Mouse (Mus musculus): Measurements from ENCODE around the gene Sbk2. TPM values are rescaled to one million over a fixed set of nuclear protein-coding genes. Genes with fewer than 3 reads are reported as not detected.

The Sbk2 gene
- polyA plus RNA-seq, 1 experiment from 2014 or later, result 0.56 TPM

DNA sequence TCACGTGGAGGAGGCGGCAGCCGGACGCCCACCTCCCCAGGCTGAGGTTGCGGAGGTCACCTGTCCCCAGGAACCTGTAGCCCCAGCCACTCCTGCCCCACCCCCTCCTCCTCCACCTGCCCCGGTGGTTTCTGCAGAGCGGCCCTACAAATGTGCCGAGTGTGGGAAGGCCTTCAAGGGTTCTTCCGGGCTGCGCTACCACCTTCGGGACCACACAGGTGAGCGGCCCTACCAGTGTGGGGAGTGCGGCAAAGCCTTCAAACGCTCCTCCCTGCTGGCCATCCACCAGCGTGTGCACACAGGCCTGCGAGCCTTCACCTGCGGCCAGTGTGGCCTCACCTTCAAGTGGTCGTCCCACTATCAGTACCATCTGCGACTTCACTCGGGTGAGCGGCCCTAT, 44.2 kb downstream of the Sbk2 start:
- H3K4me1 ChIP-seq (ENCODE audit: control insufficient read depth, insufficient read depth, low read length), result peaks cover 36% of the 10 kb centered on the region
- H3K36me3 ChIP-seq (ENCODE audit: control insufficient read depth, insufficient read depth, low read length), result peaks cover 21% of the 10 kb centered on the region
- H3K4me3 ChIP-seq (ENCODE audit: low read length), result no peak overlapping the region
- H3K9ac ChIP-seq (ENCODE audit: low read depth, low read length), result no peak overlapping the region
- 91% methylated on average over 21 of the region's 21 CpGs for WGBS
- H3K4me2 ChIP-seq (ENCODE audit: low read depth, low read length), result no peak overlapping the region
- H3K9me3 ChIP-seq (ENCODE audit: control insufficient read depth, low read length), result no peaks in the 10 kb centered on the region
- H3K27ac ChIP-seq (ENCODE audit: low read length), result no peak overlapping the region
- H3K27me3 ChIP-seq (replicated peaks; ENCODE audit: control insufficient read depth, insufficient read depth, low read length), result no peaks in the 10 kb centered on the region
- no peak for ATAC-seq

DNA sequence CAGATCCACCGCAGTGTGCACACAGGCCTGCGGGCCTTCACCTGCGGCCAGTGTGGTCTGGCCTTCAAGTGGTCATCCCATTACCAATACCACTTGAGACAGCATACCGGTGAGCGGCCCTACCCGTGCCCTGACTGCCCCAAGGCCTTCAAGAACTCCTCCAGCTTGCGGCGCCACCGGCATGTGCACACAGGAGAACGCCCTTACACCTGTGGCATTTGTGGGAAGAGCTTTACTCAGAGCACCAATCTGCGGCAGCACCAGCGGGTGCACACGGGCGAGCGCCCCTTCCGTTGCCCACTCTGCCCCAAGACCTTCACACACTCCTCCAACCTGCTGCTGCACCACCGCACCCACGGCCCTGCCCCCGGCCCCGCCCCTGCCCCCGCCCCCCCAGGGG, 45.1 kb downstream of the Sbk2 start:
- ATAC-seq, result no peak
- peaks cover 21% of the 10 kb centered on the region for H3K36me3 ChIP-seq (ENCODE audit: control insufficient read depth, insufficient read depth, low read length)
- H3K4me1 ChIP-seq (ENCODE audit: control insufficient read depth, insufficient read depth, low read length), result peaks cover 35% of the 10 kb centered on the region
- H3K4me3 ChIP-seq (ENCODE audit: low read length), result no peak overlapping the region
- H3K27me3 ChIP-seq (replicated peaks; ENCODE audit: control insufficient read depth, insufficient read depth, low read length), result no peaks in the 10 kb centered on the region
- no peak overlapping the region for H3K4me2 ChIP-seq (ENCODE audit: low read depth, low read length)
- no peak overlapping the region for H3K27ac ChIP-seq (ENCODE audit: low read length)
- no peak overlapping the region for H3K9ac ChIP-seq (ENCODE audit: low read depth, low read length)
- H3K9me3 ChIP-seq (ENCODE audit: control insufficient read depth, low read length), result no peaks in the 10 kb centered on the region
- WGBS, result 84% methylated on average over 21 of the region's 21 CpGs

DNA sequence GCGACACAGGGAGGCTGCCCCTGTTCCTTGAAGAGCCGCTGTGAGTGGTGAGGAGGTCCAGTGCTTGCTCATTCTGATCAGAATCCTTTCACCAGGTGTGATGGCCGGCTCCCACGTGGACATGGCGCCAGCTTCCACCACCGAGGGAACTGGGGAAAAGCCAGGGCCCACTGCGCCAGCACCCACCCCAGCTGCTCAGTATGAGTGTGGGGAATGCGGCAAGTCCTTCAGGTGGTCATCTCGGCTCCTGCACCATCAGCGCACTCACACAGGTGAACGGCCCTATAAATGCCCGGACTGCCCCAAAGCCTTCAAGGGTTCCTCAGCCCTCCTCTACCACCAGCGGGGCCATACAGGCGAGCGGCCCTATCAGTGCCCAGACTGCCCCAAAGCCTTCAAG, 45.5 kb downstream of the Sbk2 start:
- WGBS, result 94% methylated on average over 15 of the region's 15 CpGs
- no peaks in the 10 kb centered on the region for H3K27me3 ChIP-seq (replicated peaks; ENCODE audit: control insufficient read depth, insufficient read depth, low read length)
- ATAC-seq, result no peak
- H3K9ac ChIP-seq (ENCODE audit: low read depth, low read length), result no peak overlapping the region
- no peak overlapping the region for H3K27ac ChIP-seq (ENCODE audit: low read length)
- no peak overlapping the region for H3K4me3 ChIP-seq (ENCODE audit: low read length)
- H3K4me1 ChIP-seq (ENCODE audit: control insufficient read depth, insufficient read depth, low read length), result peaks cover 31% of the 10 kb centered on the region
- no peaks in the 10 kb centered on the region for H3K9me3 ChIP-seq (ENCODE audit: control insufficient read depth, low read length)
- peaks cover 21% of the 10 kb centered on the region for H3K36me3 ChIP-seq (ENCODE audit: control insufficient read depth, insufficient read depth, low read length)
- no peak overlapping the region for H3K4me2 ChIP-seq (ENCODE audit: low read depth, low read length)

DNA sequence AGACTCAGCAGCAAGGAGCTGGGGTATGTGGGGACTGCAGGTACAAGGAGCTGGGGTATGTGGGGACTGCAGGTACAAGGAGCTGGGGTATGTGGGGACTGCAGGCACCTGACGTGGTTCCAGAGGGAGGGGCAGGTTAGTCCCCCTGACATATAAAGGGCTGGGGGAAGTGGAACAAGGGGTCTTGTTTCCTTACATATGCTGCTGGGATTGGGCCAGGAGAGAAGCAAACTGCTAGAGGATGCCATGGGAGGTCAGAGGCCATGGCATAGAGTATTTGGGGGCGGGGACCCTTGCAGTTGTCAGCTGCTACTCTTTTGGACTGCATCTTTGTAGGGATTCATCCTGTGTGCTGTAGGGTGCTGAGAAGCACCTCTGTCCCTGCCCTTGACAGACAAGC, 46.7 kb downstream of the Sbk2 start:
- H3K9me3 ChIP-seq (ENCODE audit: control insufficient read depth, low read length), result no peaks in the 10 kb centered on the region
- no peaks in the 10 kb centered on the region for H3K27me3 ChIP-seq (replicated peaks; ENCODE audit: control insufficient read depth, insufficient read depth, low read length)
- no peak overlapping the region for H3K27ac ChIP-seq (ENCODE audit: low read length)
- H3K4me1 ChIP-seq (ENCODE audit: control insufficient read depth, insufficient read depth, low read length), result peaks cover 19% of the 10 kb centered on the region
- 86% methylated on average over 2 of the region's 2 CpGs for WGBS
- no peak overlapping the region for H3K4me3 ChIP-seq (ENCODE audit: low read length)
- H3K9ac ChIP-seq (ENCODE audit: low read depth, low read length), result no peak overlapping the region
- no peak overlapping the region for H3K4me2 ChIP-seq (ENCODE audit: low read depth, low read length)
- ATAC-seq, result no peak
- H3K36me3 ChIP-seq (ENCODE audit: control insufficient read depth, insufficient read depth, low read length), result peaks cover 21% of the 10 kb centered on the region

DNA sequence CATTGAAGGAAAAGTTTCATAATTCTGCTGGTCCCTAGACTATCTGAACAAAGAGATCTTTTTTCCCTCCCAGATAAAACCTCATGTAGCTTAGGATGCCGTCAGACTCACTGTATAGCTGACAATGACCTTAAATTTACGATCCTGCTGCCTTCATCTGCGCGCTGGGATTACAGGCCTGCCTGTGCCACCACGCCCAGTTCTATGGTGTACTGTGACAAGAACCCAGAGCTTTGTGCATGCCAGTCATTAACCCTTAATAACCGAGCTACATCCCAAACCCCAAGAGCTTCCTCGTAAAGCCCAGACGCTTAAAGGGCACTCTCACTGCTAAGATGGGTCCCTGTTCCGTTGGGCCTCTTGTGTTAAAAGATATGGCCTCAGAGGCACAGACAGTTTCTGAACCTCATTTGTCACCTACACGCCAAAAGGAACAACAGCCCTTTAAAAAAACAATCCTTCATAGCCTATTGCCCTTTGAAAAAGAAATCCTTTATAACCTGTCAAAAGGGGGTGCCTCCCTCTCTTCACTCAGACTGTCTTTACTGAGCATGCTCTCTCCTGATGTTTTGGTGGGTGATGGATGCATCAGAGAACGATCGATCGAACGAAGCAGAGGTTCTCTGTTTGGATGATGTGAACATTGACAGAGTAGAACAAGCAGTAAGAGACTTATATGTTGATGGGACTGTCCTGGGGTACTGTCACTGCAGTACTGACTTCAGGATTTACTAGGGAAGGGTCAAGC, 48.4 kb downstream of the Sbk2 start:
- Histone ChIP-seq H3K4me3 (ENCODE audit: low read length) (peak overlapping the region; percentile 69), H3K9ac (ENCODE audit: low read depth, low read length) (peak overlapping the region; percentile 85), H3K9me3 (ENCODE audit: control insufficient read depth, low read length) (no peaks in the 10 kb centered on the region), H3K4me1 (ENCODE audit: control insufficient read depth, insufficient read depth, low read length) (peaks cover 18% of the 10 kb centered on the region), H3K36me3 (ENCODE audit: control insufficient read depth, insufficient read depth, low read length) (peaks cover 20% of the 10 kb centered on the region), H3K27me3 (replicated peaks; ENCODE audit: control insufficient read depth, insufficient read depth, low read length) (no peaks in the 10 kb centered on the region), H3K27ac (ENCODE audit: low read length) (peak overlapping the region; percentile 96), H3K4me2 (ENCODE audit: low read depth, low read length) (peak overlapping the region; percentile 87)
- ATAC-seq, result peak; percentile 66
- 14% methylated on average over 14 of the region's 14 CpGs for WGBS

DNA sequence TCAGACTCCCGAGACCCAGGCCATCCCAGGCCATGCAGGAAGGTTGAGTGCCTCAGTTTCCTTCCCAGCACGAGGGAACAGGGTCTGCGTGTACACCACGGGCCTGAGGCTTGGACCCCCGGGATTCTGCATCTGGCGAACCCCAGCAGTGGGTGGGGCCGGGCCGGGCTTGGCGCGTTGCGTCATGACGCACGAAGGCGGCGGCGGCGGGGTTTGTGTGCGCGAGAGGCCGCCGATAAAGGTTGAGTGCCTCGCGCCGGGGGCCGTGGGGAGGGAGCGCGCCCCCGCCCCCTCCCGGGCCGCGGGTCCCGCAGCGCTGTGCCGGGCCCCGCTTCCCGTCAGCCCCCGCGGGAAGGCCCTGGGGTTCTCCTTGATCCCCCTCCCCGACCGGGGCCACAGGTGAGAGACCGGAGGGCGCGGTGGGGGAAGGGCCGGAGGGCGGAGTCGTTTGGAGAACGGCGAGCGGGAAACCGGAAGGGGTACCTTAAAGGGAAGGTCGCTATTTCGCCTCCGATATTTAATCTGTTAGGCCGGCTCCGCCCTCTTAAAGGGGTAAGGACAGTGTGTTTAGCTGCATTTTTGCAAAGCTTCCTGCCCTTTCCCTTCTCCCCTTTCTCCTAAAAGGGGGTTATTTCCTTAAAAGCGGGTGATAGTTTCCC, 49.1 kb downstream of the Sbk2 start, which contains the start of gene Zfp628:
Zfp628 (plus strand) TSS at position 211 of the 659 bp plus-strand sequence.
- under 1% methylated on average over 56 of the region's 56 CpGs for WGBS
- peak within 1 kb of the TSS; percentile 85 for H3K9ac ChIP-seq (ENCODE audit: low read depth, low read length)
- peak within 1 kb of the TSS; percentile 96 for H3K27ac ChIP-seq (ENCODE audit: low read length)
- peaks cover 13% of the 10 kb centered on the region for H3K36me3 ChIP-seq (ENCODE audit: control insufficient read depth, insufficient read depth, low read length)
- H3K9me3 ChIP-seq (ENCODE audit: control insufficient read depth, low read length), result no peaks in the 10 kb centered on the region
- H3K4me2 ChIP-seq (ENCODE audit: low read depth, low read length), result peak within 1 kb of the TSS; percentile 87
- ATAC-seq, result peak; percentile 91
- peak within 1 kb of the TSS; percentile 69 for H3K4me3 ChIP-seq (ENCODE audit: low read length)
- peaks cover 18% of the 10 kb centered on the region for H3K4me1 ChIP-seq (ENCODE audit: control insufficient read depth, insufficient read depth, low read length)
- no peaks in the 10 kb centered on the region for H3K27me3 ChIP-seq (replicated peaks; ENCODE audit: control insufficient read depth, insufficient read depth, low read length)

DNA sequence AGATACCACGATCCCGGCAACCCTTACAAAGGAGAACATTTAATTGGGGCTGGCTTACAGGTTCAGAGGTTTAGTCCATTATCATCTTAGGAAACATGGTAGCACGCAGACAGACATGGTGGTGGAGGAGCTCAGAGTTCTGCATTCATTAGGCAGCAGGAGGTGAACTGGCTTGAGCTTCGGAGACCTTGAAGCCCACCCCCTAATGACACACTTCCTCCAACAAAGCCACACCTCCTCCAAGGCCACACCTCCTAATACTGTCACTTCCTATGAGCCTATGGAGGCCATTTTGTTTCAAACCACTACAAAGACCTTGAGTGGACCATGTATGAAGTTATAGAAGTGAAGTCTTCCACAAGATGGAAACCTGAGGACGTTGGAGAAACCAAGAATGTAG, 52.0 kb downstream of the Sbk2 start:
- WGBS, result 64% methylated on average over 5 of the region's 5 CpGs
- Histone ChIP-seq H3K4me3 (ENCODE audit: low read length) (no peak overlapping the region), H3K27ac (ENCODE audit: low read length) (no peak overlapping the region), H3K9ac (ENCODE audit: low read depth, low read length) (no peak overlapping the region), H3K4me2 (ENCODE audit: low read depth, low read length) (no peak overlapping the region), H3K27me3 (replicated peaks; ENCODE audit: control insufficient read depth, insufficient read depth, low read length) (no peaks in the 10 kb centered on the region), H3K4me1 (ENCODE audit: control insufficient read depth, insufficient read depth, low read length) (peaks cover 18% of the 10 kb centered on the region), H3K9me3 (ENCODE audit: control insufficient read depth, low read length) (no peaks in the 10 kb centered on the region), H3K36me3 (ENCODE audit: control insufficient read depth, insufficient read depth, low read length) (no peaks in the 10 kb centered on the region)
- no peak for ATAC-seq

DNA sequence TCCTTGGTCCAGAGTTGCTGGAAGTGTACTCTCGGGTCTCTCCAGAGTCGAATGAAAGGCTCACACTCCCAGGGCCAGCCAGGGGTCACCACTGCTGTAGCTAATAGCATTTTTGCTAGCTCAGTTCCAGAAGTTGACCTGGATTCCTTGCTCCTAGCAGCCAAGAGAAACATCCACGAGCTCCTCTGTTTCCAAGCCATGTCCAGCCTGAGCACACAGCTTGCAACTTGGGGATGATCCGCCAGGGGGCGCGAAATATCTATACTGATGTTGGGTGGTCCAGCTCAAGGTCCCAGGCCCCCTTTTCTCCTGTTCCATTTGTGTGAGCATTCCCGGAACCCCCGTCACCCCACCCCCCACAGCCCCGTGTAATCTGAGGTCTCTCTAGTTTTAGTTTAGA, 52.6 kb downstream of the Sbk2 start:
- Histone ChIP-seq H3K27ac (ENCODE audit: low read length) (no peak overlapping the region), H3K36me3 (ENCODE audit: control insufficient read depth, insufficient read depth, low read length) (no peaks in the 10 kb centered on the region), H3K4me1 (ENCODE audit: control insufficient read depth, insufficient read depth, low read length) (peaks cover 12% of the 10 kb centered on the region), H3K9me3 (ENCODE audit: control insufficient read depth, low read length) (no peaks in the 10 kb centered on the region), H3K27me3 (replicated peaks; ENCODE audit: control insufficient read depth, insufficient read depth, low read length) (no peaks in the 10 kb centered on the region), H3K4me3 (ENCODE audit: low read length) (no peak overlapping the region), H3K4me2 (ENCODE audit: low read depth, low read length) (no peak overlapping the region), H3K9ac (ENCODE audit: low read depth, low read length) (no peak overlapping the region)
- 36% methylated on average over 9 of the region's 9 CpGs for WGBS
- ATAC-seq, result no peak

DNA sequence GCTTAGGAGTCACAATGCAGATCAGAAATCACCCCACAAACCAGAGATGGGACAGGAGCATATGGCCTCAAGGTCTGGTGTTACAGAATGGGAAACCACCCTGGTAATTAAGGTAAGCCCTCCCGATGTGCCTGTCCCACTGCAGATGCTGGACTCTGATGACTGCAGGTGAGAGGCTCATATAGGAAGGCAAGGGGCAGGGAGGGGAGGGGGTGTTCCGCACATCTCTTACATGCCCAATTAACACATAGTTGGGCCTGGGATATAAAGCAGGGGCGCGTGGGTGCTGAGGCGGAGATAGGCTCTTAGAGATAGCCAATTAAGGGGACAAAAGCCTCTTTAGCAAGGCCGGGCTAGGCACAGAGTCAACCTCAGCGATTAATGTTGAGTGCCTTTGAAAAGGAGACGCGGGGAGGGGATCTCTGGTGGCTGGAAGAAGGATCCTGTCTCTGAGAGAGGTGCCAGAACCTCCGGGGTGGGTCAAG, 57.7 kb downstream of the Sbk2 start, which contains the start of gene Gm36210:
Gm36210 (minus strand) TSS at position 51 of the 485 bp plus-strand sequence.
- 59% methylated on average over 10 of the region's 10 CpGs for WGBS
- no peak within 1 kb of the TSS for H3K9ac ChIP-seq (ENCODE audit: low read depth, low read length)
- no peaks in the 10 kb centered on the region for H3K27me3 ChIP-seq (replicated peaks; ENCODE audit: control insufficient read depth, insufficient read depth, low read length)
- no peak within 1 kb of the TSS for H3K27ac ChIP-seq (ENCODE audit: low read length)
- H3K4me3 ChIP-seq (ENCODE audit: low read length), result no peak within 1 kb of the TSS
- H3K4me2 ChIP-seq (ENCODE audit: low read depth, low read length), result no peak within 1 kb of the TSS
- ATAC-seq, result no peak
- no peaks in the 10 kb centered on the region for H3K9me3 ChIP-seq (ENCODE audit: control insufficient read depth, low read length)
- no peaks in the 10 kb centered on the region for H3K36me3 ChIP-seq (ENCODE audit: control insufficient read depth, insufficient read depth, low read length)
- H3K4me1 ChIP-seq (ENCODE audit: control insufficient read depth, insufficient read depth, low read length), result no peaks in the 10 kb centered on the region

Measured in intestine, embryonic 16.5 days (tissue).